Mouse (Mus musculus) kidney, embryonic 14.5 days (tissue): Measurements from ENCODE around the gene Scin. TPM values are rescaled to one million over a fixed set of nuclear protein-coding genes. Genes with fewer than 3 reads are reported as not detected.

Source experiments
- ATAC-seq: fragments of 200-750 bp; cut with Nextera tagmentation; 2 replicates; pipeline ENCODE4 v1.8.0; 2017; ENCODE audit warnings: moderate number of reproducible peaks, mild to moderate bottlenecking, moderate TSS enrichment, moderate library complexity; ENCODE audit not compliant: low FRiP score, low TSS enrichment
- H3K27ac ChIP-seq: fragments of 300-500 bp; sonication (generic); 2 replicates; pipeline ENCODE4 v1.5.1; 2014; ENCODE audit warnings: low read depth, mild to moderate bottlenecking, low read length, moderate library complexity, mixed read lengths
- H3K27me3 ChIP-seq: fragments of 300-500 bp; sonication (generic); 2 replicates; pipeline ENCODE4 v1.6.1; 2014; ENCODE audit warnings: mild to moderate bottlenecking, low read length; ENCODE audit not compliant: control insufficient read depth, insufficient read depth
- H3K36me3 ChIP-seq: fragments of 300-500 bp; sonication (generic); 2 replicates; pipeline ENCODE4 v1.6.1; 2014; ENCODE audit warnings: low read length, mixed read lengths; ENCODE audit not compliant: control insufficient read depth, insufficient read depth
- H3K4me1 ChIP-seq: fragments of 300-500 bp; sonication (generic); 2 replicates; pipeline ENCODE4 v1.6.1; 2014; ENCODE audit warnings: low read length, mixed read lengths; ENCODE audit not compliant: control insufficient read depth, insufficient read depth
- H3K4me2 ChIP-seq: fragments of 300-500 bp; sonication (generic); replicated peaks from 2 replicates; pipeline ENCODE4 v1.6.1; 2014; ENCODE audit warnings: low read depth, mild to moderate bottlenecking, low read length
- H3K4me3 ChIP-seq: fragments of 300-500 bp; sonication (generic); 2 replicates; pipeline ENCODE4 v1.5.1; 2014; ENCODE audit warnings: mild to moderate bottlenecking, low read length
- H3K9ac ChIP-seq: fragments of 300-500 bp; sonication (generic); 2 replicates; pipeline ENCODE4 v1.6.1; 2014; ENCODE audit warnings: low read depth, mild to moderate bottlenecking, low read length, moderate library complexity
- H3K9me3 ChIP-seq: fragments of 300-500 bp; sonication (generic); 2 replicates; pipeline ENCODE4 v1.6.1; 2016; ENCODE audit warnings: low read length; ENCODE audit not compliant: control insufficient read depth
- WGBS: fragments of 180-500 bp; shearing (Covaris S2); extraction: QIAGEN DNeasy Blood & Tissue Kit; methylation state at CpG from one replicate; pipeline ENCODE4 v1.1.7; 2014; 5-methylcytosine and 5-hydroxymethylcytosine counted together
- polyA plus RNA-seq: library from polyadenylated mRNA; unstranded; fragments of >200 nt; fragmentation: Nextera tagmentation; extraction: Ambion mirVana; gene quantifications from 2 replicates; pipeline ENCODE4 v1.2.1, GENCODE M21; 2014

Scin gene
- polyA plus RNA-seq, 1 experiment from 2014 or later: 8.4 TPM

DNA sequence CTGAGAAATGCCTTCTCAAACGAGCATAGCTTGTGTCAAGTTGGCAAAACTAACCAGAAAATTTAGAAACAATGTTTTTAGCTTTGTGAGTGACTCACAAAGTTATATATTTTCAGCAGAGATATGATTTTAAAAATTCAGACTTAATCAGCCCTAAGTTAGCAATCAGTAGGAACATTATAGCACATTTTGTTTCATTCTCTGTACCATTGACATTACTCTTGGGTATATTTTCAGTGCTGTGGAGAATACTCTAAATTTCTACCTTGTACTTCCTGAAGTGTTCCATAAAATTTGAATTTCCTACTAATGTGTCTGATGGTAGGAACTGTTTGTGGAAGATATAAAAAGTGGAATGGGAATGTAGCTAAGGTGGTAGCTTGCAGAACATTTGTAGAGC lies 87.0 kb downstream of the Scin start:
- no peak overlapping the region for H3K9ac ChIP-seq
- no peak overlapping the region for H3K4me2 ChIP-seq
- H3K4me3 ChIP-seq: no peak overlapping the region
- no peak for ATAC-seq
- H3K9me3 ChIP-seq: no peaks in the 10 kb centered on the region
- no peaks in the 10 kb centered on the region for H3K27me3 ChIP-seq
- no peaks in the 10 kb centered on the region for H3K4me1 ChIP-seq
- H3K27ac ChIP-seq: no peak overlapping the region
- 76% methylated on average over 1 of the region's 1 CpGs for WGBS
- H3K36me3 ChIP-seq: no peaks in the 10 kb centered on the region

DNA sequence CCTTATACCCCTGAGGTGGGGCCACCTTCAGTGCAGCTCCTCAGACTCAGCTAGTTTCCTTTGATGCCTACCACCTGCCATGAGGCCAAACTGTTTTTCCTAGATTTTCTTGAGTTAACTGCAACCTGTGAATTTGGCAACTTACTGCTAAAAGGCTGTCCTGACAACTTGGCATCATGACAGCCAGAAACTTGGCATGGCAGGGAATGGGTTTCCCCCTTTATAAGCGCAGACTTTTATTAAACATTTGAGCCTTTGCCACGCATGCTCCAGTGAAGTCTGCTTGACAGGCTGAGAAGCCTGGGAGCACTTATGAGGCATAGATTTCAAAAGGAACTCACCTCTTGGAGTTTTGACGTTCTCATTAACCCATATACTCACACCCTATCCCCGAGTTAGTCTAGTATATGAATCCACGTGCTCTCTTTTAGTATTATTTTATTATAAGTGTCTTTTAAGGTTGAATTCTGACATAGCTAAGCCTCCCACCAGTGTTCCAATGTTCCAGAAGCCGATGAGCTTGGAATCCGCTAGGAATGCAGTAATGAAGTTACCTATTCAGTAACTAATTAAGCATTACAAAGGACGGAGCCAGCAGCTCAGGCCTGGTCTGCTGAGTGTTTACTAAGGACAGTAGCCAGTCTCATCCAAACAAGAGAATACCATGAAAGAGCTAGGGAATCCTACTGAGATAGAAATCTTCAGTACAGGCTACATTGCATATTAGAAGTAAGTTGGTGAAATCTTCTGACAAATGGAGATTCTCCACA lies 90.0 kb downstream of the Scin start:
- H3K9me3 ChIP-seq: no peaks in the 10 kb centered on the region
- WGBS: 88% methylated on average over 8 of the region's 8 CpGs
- no peaks in the 10 kb centered on the region for H3K27me3 ChIP-seq

GRCm38 (mm10) chr12:40040067-40040466 lies 94.0 kb downstream of the Scin start:
- no peak overlapping the region for H3K9ac ChIP-seq
- H3K27ac ChIP-seq: no peak overlapping the region
- no peaks in the 10 kb centered on the region for H3K9me3 ChIP-seq
- ATAC-seq: no peak
- no peaks in the 10 kb centered on the region for H3K36me3 ChIP-seq
- H3K4me1 ChIP-seq: peaks cover 2% of the 10 kb centered on the region; the same call in 1 of the 2 replicates
- no peak overlapping the region for H3K4me3 ChIP-seq
- H3K27me3 ChIP-seq: no peaks in the 10 kb centered on the region
- H3K4me2 ChIP-seq: no peak overlapping the region

More for the DNA sequence above, 90.0 kb downstream of the Scin start:
- ATAC-seq: no peak
- Histone ChIP-seq H3K4me3 (no peak overlapping the region), H3K9ac (no peak overlapping the region), H3K36me3 (no peaks in the 10 kb centered on the region), H3K4me2 (no peak overlapping the region), H3K27ac (no peak overlapping the region), H3K4me1 (no peaks in the 10 kb centered on the region)

GRCm38 (mm10) chr12:40037876-40038463 lies 96.1 kb downstream of the Scin start, which contains the start of gene Arl4a:
TSS of gene Arl4a (minus strand) at chr12:40038025.
- no peaks in the 10 kb centered on the region for H3K27me3 ChIP-seq
- peak within 1 kb of the TSS; percentile 85; the same call in 1 of the 2 replicates for H3K27ac ChIP-seq
- WGBS: under 1% methylated on average over 63 of the region's 68 CpGs
- no peaks in the 10 kb centered on the region for H3K9me3 ChIP-seq
- H3K36me3 ChIP-seq: no peaks in the 10 kb centered on the region
- H3K9ac ChIP-seq: peak within 1 kb of the TSS; percentile 77
- ATAC-seq: peak; percentile 90
- H3K4me1 ChIP-seq: peaks cover 2% of the 10 kb centered on the region; the same call in 1 of the 2 replicates
- peak within 1 kb of the TSS; percentile 59 for H3K4me2 ChIP-seq
- peak within 1 kb of the TSS; percentile 85 for H3K4me3 ChIP-seq

- Histone ChIP-seq H3K4me2 (peak overlapping the region; percentile 59), H3K36me3 (no peaks in the 10 kb centered on the region), H3K9me3 (no peaks in the 10 kb centered on the region), H3K4me1 (peaks cover 2% of the 10 kb centered on the region; the same call in 1 of the 2 replicates), H3K27me3 (no peaks in the 10 kb centered on the region), H3K4me3 (peak overlapping the region; percentile 85), H3K27ac (peak overlapping the region; percentile 85; the same call in 1 of the 2 replicates), H3K9ac (peak overlapping the region; percentile 77)
- whole genome bisulfite sequencing: under 1% methylated on average over 54 of the region's 60 CpGs
- ATAC-seq: peak; percentile 98
Measured at GRCm38 (mm10) chr12:40037226-40037813, 96.7 kb downstream of the Scin start.

DNA sequence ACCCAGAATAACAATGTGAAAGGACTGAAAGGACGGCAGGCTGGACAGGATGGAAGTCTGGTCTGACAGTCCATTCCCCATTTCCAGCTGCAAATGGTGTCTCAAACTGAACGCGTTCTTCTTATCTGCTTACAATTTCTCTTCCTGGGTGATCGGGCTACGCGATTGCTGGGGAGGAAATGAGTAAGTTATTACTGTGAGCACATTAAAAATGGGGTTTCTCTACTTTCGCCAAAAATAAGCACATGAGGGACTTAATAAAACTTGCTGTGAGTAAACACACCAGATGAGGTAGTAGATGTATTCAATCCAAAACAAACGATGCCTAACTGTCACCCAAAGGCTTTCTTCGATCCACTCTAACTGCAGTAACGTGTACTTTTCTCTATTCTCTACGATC lies 97.4 kb downstream of the Scin start:
- Histone ChIP-seq H3K9me3 (no peaks in the 10 kb centered on the region), H3K4me2 (peak overlapping the region; percentile 59), H3K4me1 (peaks cover 2% of the 10 kb centered on the region; the same call in 1 of the 2 replicates), H3K36me3 (no peaks in the 10 kb centered on the region), H3K27me3 (no peaks in the 10 kb centered on the region), H3K4me3 (peak overlapping the region; percentile 85), H3K9ac (peak overlapping the region; percentile 68), H3K27ac (peak overlapping the region; percentile 71; the same call in 1 of the 2 replicates)
- WGBS: 4% methylated on average over 11 of the region's 11 CpGs
- ATAC-seq: no peak

GRCm38 (mm10) chr12:40035506-40035905 lies 98.5 kb downstream of the Scin start:
- Histone ChIP-seq H3K27ac (no peak overlapping the region), H3K27me3 (no peaks in the 10 kb centered on the region), H3K36me3 (no peaks in the 10 kb centered on the region), H3K9me3 (no peaks in the 10 kb centered on the region), H3K4me1 (peaks cover 2% of the 10 kb centered on the region; the same call in 1 of the 2 replicates), H3K4me3 (peak overlapping the region; percentile 85), H3K4me2 (peak overlapping the region; percentile 59), H3K9ac (no peak overlapping the region)
- WGBS: 88% methylated on average over 4 of the region's 4 CpGs
- ATAC-seq: no peak

GRCm38 (mm10) chr12:40029201-40029600 lies 104.8 kb downstream of the Scin start:
- Histone ChIP-seq H3K27me3 (no peaks in the 10 kb centered on the region), H3K9ac (no peak overlapping the region), H3K4me3 (no peak overlapping the region), H3K9me3 (no peaks in the 10 kb centered on the region), H3K27ac (no peak overlapping the region), H3K4me1 (no peaks in the 10 kb centered on the region), H3K36me3 (no peaks in the 10 kb centered on the region), H3K4me2 (no peak overlapping the region)
- no peak for ATAC-seq
- WGBS: 75% methylated on average over 4 of the region's 4 CpGs

DNA sequence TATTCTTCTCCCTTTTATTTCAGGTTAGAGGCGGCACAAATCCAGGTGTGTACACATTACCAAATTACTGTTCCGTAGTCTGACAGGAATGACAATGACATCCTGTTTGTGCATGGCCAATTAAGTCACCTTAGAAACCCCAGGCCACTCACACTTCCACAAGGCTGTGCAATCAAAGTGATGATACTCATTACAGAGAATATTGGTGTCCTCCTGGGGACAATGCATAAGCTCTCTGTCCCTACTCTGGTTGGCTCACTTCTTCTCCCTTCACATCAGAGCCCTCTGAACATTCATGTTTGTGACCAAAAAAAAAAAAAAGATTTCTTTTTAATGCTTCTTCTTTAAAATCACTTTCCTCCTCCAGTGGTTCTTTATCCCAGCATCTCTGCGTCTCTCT lies 106.2 kb downstream of the Scin start:
- ATAC-seq: no peak
- WGBS: 87% methylated on average over 3 of the region's 3 CpGs

More for the DNA sequence above, 106.2 kb downstream of the Scin start:
- Histone ChIP-seq H3K9me3 (no peaks in the 10 kb centered on the region), H3K4me3 (no peak overlapping the region), H3K4me2 (no peak overlapping the region), H3K9ac (no peak overlapping the region), H3K27me3 (no peaks in the 10 kb centered on the region), H3K4me1 (no peaks in the 10 kb centered on the region), H3K36me3 (no peaks in the 10 kb centered on the region), H3K27ac (no peak overlapping the region)
